Mouse (Mus musculus) MEL (cell line): ENCODE results near the gene Rbpjl. TPM values are rescaled to one million over a fixed set of nuclear protein-coding genes. Genes with fewer than 3 reads are reported as not detected.

Experiments used
- DNase-seq: peaks from one replicate; pipeline ENCODE4 v3.0.0; 2011; ENCODE audit warnings: low read depth, low spot score
- H3K27ac ChIP-seq: 2 replicates; pipeline ENCODE4 v1.5.1; 2012; ENCODE audit warnings: low read depth, mild to moderate bottlenecking, control low read depth, low read length, moderate library complexity; ENCODE audit not compliant: control insufficient read depth
- H3K27me3 ChIP-seq, 2 experiments: fragments of 150-350 bp in 1 of 2; sonication (generic) in 1 of 2; 2 replicates each; pipeline ENCODE4 v1.6.1; 2012; ENCODE audit warnings: low read length in 2 of 2, mild to moderate bottlenecking in 2 of 2, improper control_type of control experiment in 1 of 2, moderate library complexity in 1 of 2; ENCODE audit not compliant: insufficient read depth in 2 of 2, control insufficient read depth in 1 of 2
- H3K36me3 ChIP-seq, 2 experiments: 2 replicates each; pipeline ENCODE4 v1.6.1; 2012 to 2014; ENCODE audit warnings: low read length in 2 of 2, improper control_type of control experiment in 1 of 2, inconsistent platforms in 1 of 2, mild to moderate bottlenecking in 1 of 2; ENCODE audit not compliant: insufficient read depth in 2 of 2, control insufficient read depth in 1 of 2
- H3K4me1 ChIP-seq, 2 experiments: fragments of 150-350 bp in 1 of 2; sonication (generic) in 1 of 2; 2 replicates each; pipeline ENCODE4 v1.6.1; 2012; ENCODE audit warnings: low read length in 2 of 2, improper control_type of control experiment in 1 of 2, mild to moderate bottlenecking in 1 of 2; ENCODE audit not compliant: insufficient read depth in 2 of 2, control insufficient read depth in 1 of 2
- H3K4me3 ChIP-seq, 2 experiments: fragments of 150-350 bp in 1 of 2; sonication (generic) in 1 of 2; 2 replicates each; pipeline ENCODE4 v1.5.1; 2012; ENCODE audit warnings: low read depth in 2 of 2, low read length in 2 of 2, mild to moderate bottlenecking in 2 of 2, moderate library complexity in 2 of 2, control low read depth in 1 of 2, improper control_type of control experiment in 1 of 2; ENCODE audit not compliant: control insufficient read depth in 1 of 2, insufficient read depth in 1 of 2
- H3K79me2 ChIP-seq: 2 replicates; pipeline ENCODE4 v1.6.1; 2012; ENCODE audit warnings: mild to moderate bottlenecking, low read length, moderate library complexity; ENCODE audit not compliant: control insufficient read depth, poor library complexity, insufficient read depth
- H3K9ac ChIP-seq: 2 replicates; pipeline ENCODE4 v1.6.1; 2012; ENCODE audit warnings: low read depth, mild to moderate bottlenecking, control low read depth, low read length, moderate library complexity; ENCODE audit not compliant: control insufficient read depth, poor library complexity, severe bottlenecking
- H3K9me3 ChIP-seq: fragments of 150-350 bp; sonication (generic); replicated peaks from 2 replicates; pipeline ENCODE4 v1.6.1; 2012; ENCODE audit warnings: mild to moderate bottlenecking, low read length, improper control_type of control experiment, moderate library complexity; ENCODE audit not compliant: insufficient read depth
- BHLHE40 ChIP-seq: IDR thresholded peaks from 2 replicates; pipeline ENCODE4 v1.6.1; 2012; ENCODE audit warnings: low read depth, mild to moderate bottlenecking, inconsistent platforms, low read length, improper control_type of control experiment, borderline replicate concordance
- CHD1 ChIP-seq: IDR thresholded peaks from 2 replicates; pipeline ENCODE4 v1.6.1; 2012; ENCODE audit warnings: low read depth, mild to moderate bottlenecking, inconsistent platforms, low read length, improper control_type of control experiment
- CTCF ChIP-seq, 3 experiments: IDR thresholded peaks in 2 of 3; conservative IDR thresholded peaks in 1 of 3; 2 replicates each; pipeline ENCODE4 v1.5.1; 2011 to 2012; ENCODE audit warnings: low read length in 3 of 3, low read depth in 2 of 3, mild to moderate bottlenecking in 2 of 3, improper control_type of control experiment in 1 of 3, inconsistent platforms in 1 of 3, mixed read lengths in 1 of 3, moderate library complexity in 1 of 3; ENCODE audit not compliant: control insufficient read depth in 1 of 3, insufficient read depth in 1 of 3, poor library complexity in 1 of 3, severe bottlenecking in 1 of 3
- E2F4 ChIP-seq: IDR thresholded peaks from 2 replicates; pipeline ENCODE4 v1.6.1; 2011; ENCODE audit warnings: low read depth, low read length, improper control_type of control experiment, borderline replicate concordance
- ELF1 ChIP-seq: IDR thresholded peaks from 2 replicates; pipeline ENCODE4 v1.6.1; 2014; ENCODE audit warnings: low read depth, mild to moderate bottlenecking, inconsistent platforms, low read length, improper control_type of control experiment, moderate library complexity
- EP300 ChIP-seq, 2 experiments: IDR thresholded peaks; 2 replicates each; pipeline ENCODE4 v1.6.1; 2011; ENCODE audit warnings: improper control_type of control experiment in 2 of 2, low read length in 2 of 2, low read depth in 1 of 2, mild to moderate bottlenecking in 1 of 2
- GABPA ChIP-seq: IDR thresholded peaks from 2 replicates; pipeline ENCODE4 v1.6.1; 2012; ENCODE audit warnings: low read depth, mild to moderate bottlenecking, inconsistent platforms, low read length, improper control_type of control experiment, moderate library complexity
- GATA1 ChIP-seq: IDR thresholded peaks from 2 replicates; pipeline ENCODE4 v1.6.1; 2011; ENCODE audit warnings: low read depth, low read length, improper control_type of control experiment
- JUND ChIP-seq: IDR thresholded peaks from 2 replicates; pipeline ENCODE4 v1.6.1; 2011; ENCODE audit warnings: low read depth, mild to moderate bottlenecking, improper control_type of control experiment, low read length
- MAFK ChIP-seq: IDR thresholded peaks from 2 replicates; pipeline ENCODE4 v1.6.1; 2011; ENCODE audit warnings: low read depth, mild to moderate bottlenecking, low read length, improper control_type of control experiment, borderline replicate concordance
- MXI1 ChIP-seq: IDR thresholded peaks from 2 replicates; pipeline ENCODE4 v1.6.1; 2011; ENCODE audit warnings: mild to moderate bottlenecking, low read depth, low read length, improper control_type of control experiment
- MYB ChIP-seq: IDR thresholded peaks from 2 replicates; pipeline ENCODE4 v1.6.1; 2011; ENCODE audit warnings: mild to moderate bottlenecking, low read depth, low read length, improper control_type of control experiment
- NELFE ChIP-seq: IDR thresholded peaks from 2 replicates; pipeline ENCODE4 v1.6.1; 2011; ENCODE audit warnings: low read depth, low read length, improper control_type of control experiment
- NRF1 ChIP-seq: IDR thresholded peaks from 2 replicates; pipeline ENCODE4 v1.6.1; 2014; ENCODE audit warnings: low read depth, mild to moderate bottlenecking, inconsistent platforms, low read length, improper control_type of control experiment, moderate library complexity; ENCODE audit not compliant: poor library complexity, insufficient read depth, severe bottlenecking
- POLR2A ChIP-seq, 2 experiments: IDR thresholded peaks; 2 replicates each; pipeline ENCODE4 v1.6.1; 2011 to 2012; ENCODE audit warnings: low read length in 2 of 2, mild to moderate bottlenecking in 2 of 2, control low read depth in 1 of 2, improper control_type of control experiment in 1 of 2, low read depth in 1 of 2, moderate library complexity in 1 of 2; ENCODE audit not compliant: control insufficient read depth in 1 of 2, insufficient read depth in 1 of 2, poor library complexity in 1 of 2
- POLR2AphosphoS2 ChIP-seq: IDR thresholded peaks from 2 replicates; pipeline ENCODE4 v1.6.1; 2011; ENCODE audit warnings: low read length, improper control_type of control experiment
- POLR2AphosphoS5 ChIP-seq: IDR thresholded peaks from 2 replicates; pipeline ENCODE4 v1.6.1; 2012; ENCODE audit warnings: low read depth, borderline replicate concordance, mild to moderate bottlenecking, inconsistent platforms, low read length, moderate library complexity, mixed read lengths
- SMC3 ChIP-seq: IDR thresholded peaks from 2 replicates; pipeline ENCODE4 v1.6.1; 2011; ENCODE audit warnings: low read depth, low read length, improper control_type of control experiment
- TAL1 ChIP-seq: IDR thresholded peaks from 2 replicates; pipeline ENCODE4 v1.6.1; 2012; ENCODE audit warnings: mild to moderate bottlenecking, inconsistent platforms, low read length, moderate library complexity, mixed read lengths
- TBP ChIP-seq: IDR thresholded peaks from 2 replicates; pipeline ENCODE4 v1.8.0; 2011; ENCODE audit warnings: low read depth, low read length, improper control_type of control experiment
- TCF12 ChIP-seq: IDR thresholded peaks from 2 replicates; pipeline ENCODE4 v1.6.1; 2014; ENCODE audit warnings: low read depth, mild to moderate bottlenecking, inconsistent platforms, low read length, improper control_type of control experiment, moderate library complexity
- UBTF ChIP-seq: IDR thresholded peaks from 2 replicates; pipeline ENCODE4 v1.6.1; 2012; ENCODE audit warnings: low read depth, mild to moderate bottlenecking, inconsistent platforms, low read length, improper control_type of control experiment, moderate library complexity, borderline replicate concordance; ENCODE audit not compliant: insufficient read depth
- USF1 ChIP-seq: IDR thresholded peaks from 2 replicates; pipeline ENCODE4 v1.6.1; 2014; ENCODE audit warnings: low read depth, mild to moderate bottlenecking, inconsistent platforms, low read length, improper control_type of control experiment, moderate library complexity
- USF2 ChIP-seq, 2 experiments: IDR thresholded peaks; 2 replicates each; pipeline ENCODE4 v1.6.1; 2011 to 2012; ENCODE audit warnings: improper control_type of control experiment in 2 of 2, low read length in 2 of 2, borderline replicate concordance in 1 of 2, inconsistent platforms in 1 of 2, low read depth in 1 of 2, mild to moderate bottlenecking in 1 of 2; ENCODE audit not compliant: insufficient read depth in 1 of 2
- ZMIZ1 ChIP-seq: IDR thresholded peaks from 2 replicates; pipeline ENCODE4 v1.6.1; 2012; ENCODE audit warnings: low read depth, mild to moderate bottlenecking, inconsistent platforms, low read length, improper control_type of control experiment, moderate library complexity
- ZNF384 ChIP-seq: IDR thresholded peaks from 2 replicates; pipeline ENCODE4 v1.6.1; 2012; ENCODE audit warnings: low read depth, mild to moderate bottlenecking, inconsistent platforms, low read length, improper control_type of control experiment
- polyA plus RNA-seq, 2 experiments: library from polyadenylated mRNA; stranded (reverse) in 1 of 2; unstranded in 1 of 2; fragments of >175 nt in 1 of 2; fragments of >200 nt in 1 of 2; gene quantifications; 2 replicates each; pipeline versions ENCODE4 v1.2.1 to v1.2.4; 2012; ENCODE audit warnings: low replicate concordance in 2 of 2, low read depth in 1 of 2; ENCODE audit not compliant: insufficient read length in 2 of 2, insufficient read depth in 1 of 2, missing spikeins in 1 of 2
- total RNA-seq: library from RNA; depleted of rRNA; stranded (reverse); fragments of 300-350 nt; gene quantifications from 2 replicates; pipeline ENCODE4 v1.2.3, GENCODE M21; 2012

Gene Rbpjl
- total and polyA plus RNA-seq, 3 experiments, result 0.07 TPM; not detected in 2

DNA sequence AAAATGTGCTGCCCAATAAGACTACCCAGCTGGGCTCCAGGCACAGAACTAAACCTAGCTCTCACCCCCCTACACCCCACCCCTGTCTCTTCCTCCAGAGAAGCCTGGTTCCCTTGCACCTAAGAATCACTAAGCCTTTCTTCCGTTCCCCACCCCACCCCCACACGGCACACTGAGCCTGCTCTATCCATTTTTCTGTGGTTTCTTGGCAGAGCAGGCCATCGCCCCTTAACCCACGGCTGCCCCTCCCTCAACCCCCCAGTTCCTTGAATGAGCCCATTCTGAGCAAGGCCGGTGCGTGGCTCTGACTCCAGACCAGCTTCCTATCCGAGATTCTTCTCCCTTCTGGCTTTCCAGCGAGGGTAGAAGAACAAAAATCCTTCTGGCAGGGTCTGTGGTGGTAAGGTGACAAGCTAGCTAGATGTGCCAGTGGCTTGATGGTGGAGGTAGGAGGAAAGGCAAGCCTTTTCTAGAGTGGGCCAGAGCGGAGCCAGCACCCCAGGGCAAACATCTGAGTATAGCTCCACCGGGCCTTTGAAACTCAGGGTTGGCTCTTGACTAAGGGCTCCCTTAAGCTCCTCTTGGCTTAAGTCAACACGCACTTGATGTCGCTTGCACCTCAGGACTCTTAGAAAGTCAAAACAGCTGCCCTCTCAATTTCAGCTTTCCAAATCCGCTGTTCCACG lies 598 bp downstream of the Rbpjl start:
- H3K4me1 ChIP-seq, result peaks cover 0 to 4% of the 10 kb centered on the region in 2 experiments; a peak in 3 of 4 replicates
- H3K27ac ChIP-seq, result no peak overlapping the region
- H3K27me3 ChIP-seq, result peaks cover 0 to 3% of the 10 kb centered on the region in 2 experiments; a peak in 1 of 4 replicates
- no peaks in the 10 kb centered on the region for H3K79me2 ChIP-seq
- TF ChIP-seq SMC3, result no peak
- no peak for TF ChIP-seq ZNF384
- no peak for TF ChIP-seq TCF12
- no peak for TF ChIP-seq USF1
- TF ChIP-seq NRF1, result no peak
- no peak for TF ChIP-seq E2F4
- TF ChIP-seq POLR2A (IDR thresholded peaks at IDR 0.05; ENCODE audit: control insufficient read depth in 1 of 2, insufficient read depth in 1 of 2, low read depth in 1 of 2, low read length in 2 of 2, poor library complexity in 1 of 2), result no peak
- TF ChIP-seq MXI1, result no peak
- TF ChIP-seq USF2 (IDR thresholded peaks at IDR 0.05; ENCODE audit: borderline replicate concordance in 1 of 2, insufficient read depth in 1 of 2, low read depth in 1 of 2, low read length in 2 of 2), result no peak
- TF ChIP-seq TAL1, result no peak
- no peaks in the 10 kb centered on the region for H3K9me3 ChIP-seq
- H3K4me3 ChIP-seq, result no peak overlapping the region
- DNase-seq, result no peak
- H3K9ac ChIP-seq, result no peak overlapping the region
- peaks cover 0 to under 1% of the 10 kb centered on the region in 2 experiments; a peak in 1 of 4 replicates for H3K36me3 ChIP-seq

DNA sequence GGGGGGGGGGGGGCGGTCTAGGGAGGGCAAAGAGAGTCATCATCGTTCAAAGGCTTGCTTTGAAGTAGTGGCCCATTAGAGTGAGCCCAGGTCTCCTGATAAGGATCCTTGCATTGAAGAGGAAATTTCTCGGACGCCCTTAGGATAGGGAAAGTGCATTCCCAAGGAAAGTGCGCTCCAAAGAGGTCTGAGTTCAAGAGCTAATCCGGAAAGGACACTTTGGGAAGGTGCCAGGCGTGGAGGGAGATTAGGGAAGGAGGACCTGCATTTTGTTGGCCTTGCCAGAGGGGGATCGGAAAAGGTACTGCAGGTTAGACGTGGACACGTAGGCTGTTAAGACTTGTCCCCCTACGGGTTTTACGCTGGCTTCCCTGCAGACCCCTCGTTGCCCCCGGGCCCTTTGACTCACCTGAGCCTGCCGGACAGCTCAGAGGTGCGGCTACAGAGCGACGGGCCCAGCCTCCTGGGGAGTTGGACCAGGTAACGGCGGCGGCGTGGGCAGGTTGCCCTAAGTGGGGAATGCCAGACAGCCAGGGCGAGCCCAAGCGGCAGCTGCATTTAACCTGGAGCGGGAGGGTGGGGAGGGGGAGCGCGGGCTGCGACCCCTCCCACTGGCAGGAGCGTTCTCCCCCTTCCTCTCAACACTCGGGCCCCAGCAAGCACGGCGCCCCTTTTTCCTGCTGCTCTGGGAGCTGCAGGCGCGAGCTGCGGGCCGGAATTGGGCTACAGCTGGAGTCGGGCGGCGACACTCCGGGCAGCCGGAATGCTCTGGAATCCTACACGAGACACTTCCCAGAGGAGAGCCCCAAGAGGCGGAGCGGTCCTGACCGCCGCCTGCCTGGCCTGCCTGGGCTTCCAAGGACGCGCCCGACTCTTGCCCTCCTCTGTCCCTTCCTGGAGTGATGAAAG lies 1.4 kb downstream of the Rbpjl start:
- H3K79me2 ChIP-seq, result no peaks in the 10 kb centered on the region

More for the DNA sequence above, 1.4 kb downstream of the Rbpjl start:
- no peaks in the 10 kb centered on the region for H3K9me3 ChIP-seq
- peaks cover 0 to 3% of the 10 kb centered on the region in 2 experiments; a peak in 1 of 4 replicates for H3K27me3 ChIP-seq
- TF ChIP-seq ZMIZ1 (no peak), JUND (no peak), EP300 (IDR thresholded peaks at IDR 0.05; ENCODE audit: low read depth in 1 of 2, low read length in 2 of 2) (no peak), UBTF (no peak), NELFE (no peak), CTCF (IDR thresholded peaks at IDR 0.05 in 2 of 3, conservative IDR thresholded peaks at IDR 0.05 in 1 of 3; ENCODE audit: control insufficient read depth in 1 of 3, insufficient read depth in 1 of 3, low read depth in 2 of 3, low read length in 3 of 3, poor library complexity in 1 of 3, severe bottlenecking in 1 of 3) (no peak), CHD1 (no peak), MAFK (no peak), MYB (no peak), MXI1 (no peak), TBP (no peak), GATA1 (no peak), USF2 (IDR thresholded peaks at IDR 0.05; ENCODE audit: borderline replicate concordance in 1 of 2, insufficient read depth in 1 of 2, low read depth in 1 of 2, low read length in 2 of 2) (no peak), POLR2AphosphoS5 (no peak), BHLHE40 (no peak), ELF1 (no peak), GABPA (no peak), POLR2AphosphoS2 (no peak), POLR2A (IDR thresholded peaks at IDR 0.05; ENCODE audit: control insufficient read depth in 1 of 2, insufficient read depth in 1 of 2, low read depth in 1 of 2, low read length in 2 of 2, poor library complexity in 1 of 2) (no peak)
- no peak overlapping the region for H3K9ac ChIP-seq
- DNase-seq, result no peak
- peaks cover 0 to 11% of the 10 kb centered on the region in 2 experiments; a peak in 3 of 4 replicates for H3K4me1 ChIP-seq
- H3K27ac ChIP-seq, result no peak overlapping the region
- H3K36me3 ChIP-seq, result peaks cover 0 to 3% of the 10 kb centered on the region in 2 experiments; a peak in 1 of 4 replicates
- H3K4me3 ChIP-seq, result no peak overlapping the region
